In the genomic region with DNA sequence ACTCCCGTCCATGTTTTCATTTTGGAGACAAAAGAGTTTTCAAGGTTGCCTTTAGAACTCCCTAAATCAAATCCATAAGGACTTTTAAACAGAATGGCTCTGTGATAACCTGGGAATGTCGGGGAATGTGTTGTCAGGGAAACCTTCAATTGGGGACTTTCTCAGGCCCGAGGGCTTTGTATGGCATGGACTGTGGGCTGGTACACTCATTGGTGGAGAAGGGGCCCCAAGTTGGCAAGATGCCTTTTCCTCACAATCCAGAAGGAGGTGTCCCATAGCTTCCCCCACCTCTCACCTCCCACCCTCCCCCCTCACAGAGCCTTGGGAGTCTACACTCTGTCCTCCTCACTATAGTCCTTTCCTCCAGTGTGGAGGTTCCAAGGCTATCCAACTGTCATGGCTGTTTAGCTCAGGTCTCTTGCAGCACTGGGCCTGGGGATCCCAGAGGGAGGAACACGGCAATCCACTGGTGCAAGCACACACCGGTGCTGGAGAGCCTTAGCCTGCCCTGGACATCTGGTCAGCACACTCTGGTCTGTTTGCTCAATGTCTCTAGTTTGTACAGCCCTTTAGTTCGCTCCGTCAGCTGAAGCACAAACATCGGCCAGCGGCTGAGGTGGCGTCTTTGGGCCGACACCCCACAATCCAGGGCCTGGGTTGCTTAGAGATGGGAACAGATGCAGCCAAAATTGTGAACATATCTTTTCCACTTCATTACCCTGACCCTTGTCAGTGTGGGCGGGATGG, we compare ENCODE assay signal across 8 mouse cellular contexts. TPM values are rescaled to one million over a fixed set of nuclear protein-coding genes. Genes with fewer than 3 reads are reported as not detected.
A peak's percentile ranks its signal among the peaks of the same experiment; 100 is the strongest.
DNase-seq lines count a peak whose midpoint lies in the region; ATAC-seq and TF ChIP-seq lines count a peak whose summit lies in the region.

No protein-coding gene starts in this region.

- H3K27ac ChIP-seq in forebrain, embryonic 10.5 days = peak overlapping the region; percentile 62
- no peak overlapping the region for H3K27ac ChIP-seq in forebrain, postnatal 0 days (ENCODE audit: low read depth, low read length)
- H3K27ac ChIP-seq in hindbrain, embryonic 12.5 days = peak overlapping the region; percentile 55; the same call in 1 of the 2 replicates

- no peak overlapping the region for H3K9ac ChIP-seq in forebrain, postnatal 0 days
- no peak overlapping the region for H3K9ac ChIP-seq in hindbrain, embryonic 12.5 days

- H3K9me3 ChIP-seq in forebrain, embryonic 10.5 days = no peaks in the 10 kb centered on the region
- H3K9me3 ChIP-seq in forebrain, postnatal 0 days (ENCODE audit: low read length) = no peaks in the 10 kb centered on the region
- H3K9me3 ChIP-seq in hindbrain, embryonic 12.5 days (replicated peaks) = no peaks in the 10 kb centered on the region

- no peak for TF ChIP-seq POLR2A in brain, embryonic 14.5 days (IDR thresholded peaks at IDR 0.05; ENCODE audit: borderline replicate concordance, extremely low read depth, insufficient read depth, insufficient read length, poor library complexity, severe bottlenecking)

- no peak overlapping the region for H3K4me2 ChIP-seq in forebrain, postnatal 0 days (ENCODE audit: low read depth)
- no peak overlapping the region for H3K4me2 ChIP-seq in hindbrain, embryonic 12.5 days (replicated peaks)

- TF ChIP-seq CTCF in forebrain, postnatal 0 days (IDR thresholded peaks at IDR 0.05; ENCODE audit: low read depth) = no peak
- TF ChIP-seq CTCF in brain, embryonic 14.5 days (IDR thresholded peaks at IDR 0.05; ENCODE audit: borderline replicate concordance, extremely low read depth, insufficient read depth, insufficient read length) = no peak

- DNase-seq in forebrain, embryonic 10.5 days (ENCODE audit: extremely low spot score, low spot score) = no peak
- no peak for DNase-seq in forebrain, postnatal 0 days
- peak; percentile 63 for DNase-seq in brain, embryonic 14.5 days (ENCODE audit: low read depth)
- DNase-seq in lung, postnatal 36 days = peak; percentile 81
- no peak for DNase-seq in ovary, postnatal 36 days (ENCODE audit: low spot score)
- no peak for DNase-seq in spleen, postnatal 10 days (ENCODE audit: low spot score in 2 of 2)
- no peak for DNase-seq in kidney, postnatal 14 days

- WGBS in forebrain, embryonic 10.5 days = 74% methylated on average over 12 of the region's 12 CpGs
- WGBS in forebrain, postnatal 0 days = 45% methylated on average over 12 of the region's 12 CpGs
- WGBS in hindbrain, embryonic 12.5 days = 44% methylated on average over 12 of the region's 12 CpGs

- H3K36me3 ChIP-seq in forebrain, embryonic 10.5 days (replicated peaks) = no peaks in the 10 kb centered on the region
- H3K36me3 ChIP-seq in forebrain, postnatal 0 days (ENCODE audit: insufficient read depth) = peaks cover 31% of the 10 kb centered on the region
- H3K36me3 ChIP-seq in hindbrain, embryonic 12.5 days = peaks cover 20% of the 10 kb centered on the region

- H3K4me3 ChIP-seq in forebrain, embryonic 10.5 days = no peak overlapping the region
- H3K4me3 ChIP-seq in forebrain, postnatal 0 days (ENCODE audit: low read depth, low read length) = no peak overlapping the region
- H3K4me3 ChIP-seq in hindbrain, embryonic 12.5 days = no peak overlapping the region

- no peak for ATAC-seq in forebrain, postnatal 0 days
- peak; percentile 77 for ATAC-seq in hindbrain, embryonic 12.5 days (ENCODE audit: low FRiP score)

- no peaks in the 10 kb centered on the region for H3K27me3 ChIP-seq in forebrain, embryonic 10.5 days (ENCODE audit: poor library complexity, severe bottlenecking)
- H3K27me3 ChIP-seq in forebrain, postnatal 0 days (ENCODE audit: insufficient read depth, low read length) = no peaks in the 10 kb centered on the region
- H3K27me3 ChIP-seq in hindbrain, embryonic 12.5 days = no peaks in the 10 kb centered on the region

- peaks cover 52% of the 10 kb centered on the region for H3K4me1 ChIP-seq in forebrain, embryonic 10.5 days
- H3K4me1 ChIP-seq in forebrain, postnatal 0 days (ENCODE audit: insufficient read depth) = no peaks in the 10 kb centered on the region
- H3K4me1 ChIP-seq in hindbrain, embryonic 12.5 days = peaks cover 30% of the 10 kb centered on the region

RNA-seq across cellular contexts. Expression of a gene that starts 18.9 kb away (rescaled TPM):
- 5.5 and 6.1 TPM in 2 replicates for polyA plus RNA-seq in forebrain, embryonic 10.5 days (2016; fragmentation: Nextera tagmentation; extraction: Ambion mirVana)
- total RNA-seq in forebrain, postnatal 0 days (2014; rRNA removed) = 16.5 and 24.0 TPM in 2 replicates
- polyA plus RNA-seq in forebrain, postnatal 0 days (2015; fragmentation: Nextera tagmentation; extraction: Ambion mirVana) = 10.4 and 14.1 TPM in 2 replicates
- polyA plus RNA-seq in brain, embryonic 14.5 days (2012; rRNA removed) = 28.4 and 32.4 TPM in 2 replicates
- 15.9 and 16.5 TPM in 2 replicates for polyA plus RNA-seq in hindbrain, embryonic 12.5 days (2016; fragmentation: Nextera tagmentation; extraction: Ambion mirVana)

RNA-seq across cellular contexts. Expression of a gene that starts 37.0 kb away (rescaled TPM):
- polyA plus RNA-seq in forebrain, embryonic 10.5 days (2016; fragmentation: Nextera tagmentation; extraction: Ambion mirVana) = 5.1 and 5.4 TPM in 2 replicates
- total RNA-seq in forebrain, postnatal 0 days (2014; rRNA removed) = 4.0 and 4.5 TPM in 2 replicates
- 3.1 and 3.5 TPM in 2 replicates for polyA plus RNA-seq in forebrain, postnatal 0 days (2015; fragmentation: Nextera tagmentation; extraction: Ambion mirVana)
- polyA plus RNA-seq in brain, embryonic 14.5 days (2012; rRNA removed) = 5.3 and 5.9 TPM in 2 replicates
- 5.7 and 5.8 TPM in 2 replicates for polyA plus RNA-seq in hindbrain, embryonic 12.5 days (2016; fragmentation: Nextera tagmentation; extraction: Ambion mirVana)

RNA-seq across cellular contexts. Expression of a gene that starts 37.5 kb away (rescaled TPM):
- polyA plus RNA-seq in forebrain, embryonic 10.5 days (2016; fragmentation: Nextera tagmentation; extraction: Ambion mirVana) = 59.2 and 61.9 TPM in 2 replicates
- total RNA-seq in forebrain, postnatal 0 days (2014; rRNA removed) = 83.0 and 95.7 TPM in 2 replicates
- 85.8 and 101 TPM in 2 replicates for polyA plus RNA-seq in forebrain, postnatal 0 days (2015; fragmentation: Nextera tagmentation; extraction: Ambion mirVana)
- polyA plus RNA-seq in brain, embryonic 14.5 days (2012; rRNA removed) = 109 and 130 TPM in 2 replicates
- 116 and 125 TPM in 2 replicates for polyA plus RNA-seq in hindbrain, embryonic 12.5 days (2016; fragmentation: Nextera tagmentation; extraction: Ambion mirVana)

RNA-seq across cellular contexts. Expression of a gene that starts 40.5 kb away (rescaled TPM):
- 0.15 and 0.26 TPM in 2 replicates for polyA plus RNA-seq in forebrain, embryonic 10.5 days (2016; fragmentation: Nextera tagmentation; extraction: Ambion mirVana)
- 0.67 and 1.6 TPM in 2 replicates for total RNA-seq in forebrain, postnatal 0 days (2014; rRNA removed)
- polyA plus RNA-seq in forebrain, postnatal 0 days (2015; fragmentation: Nextera tagmentation; extraction: Ambion mirVana) = 2.9 and 4.9 TPM in 2 replicates
- polyA plus RNA-seq in brain, embryonic 14.5 days (2012; rRNA removed) = 1.0 and 1.5 TPM in 2 replicates
- polyA plus RNA-seq in hindbrain, embryonic 12.5 days (2016; fragmentation: Nextera tagmentation; extraction: Ambion mirVana) = 0.68 and 0.75 TPM in 2 replicates

Comparison
In these comparisons a context has a peak if more than half of its experiments do, and no peak if none do; other contexts are left out.
1. DNase-seq: peak in brain, embryonic 14.5 days (single experiment) and lung, postnatal 36 days (single experiment); none in forebrain, embryonic 10.5 days (single experiment), forebrain, postnatal 0 days (single experiment), ovary, postnatal 36 days (single experiment), spleen, postnatal 10 days (0 of 2) and kidney, postnatal 14 days (single experiment).